Mouse (Mus musculus) limb, embryonic 11.5 days (tissue): ENCODE results near the gene Tmem19. TPM values are rescaled to one million over a fixed set of nuclear protein-coding genes. Genes with fewer than 3 reads are reported as not detected.

Experiments
- ATAC-seq: fragments of 200-750 bp; cut with Nextera tagmentation; 2 replicates; pipeline ENCODE4 v1.8.0; 2017; ENCODE audit warnings: low read depth; ENCODE audit not compliant: insufficient number of reproducible peaks, low FRiP score, low TSS enrichment
- DNase-seq: peaks from one replicate; pipeline ENCODE4 v3.0.0-alpha.2; 2015; ENCODE audit warnings: low spot score
- H3K27ac ChIP-seq: fragments of 300-500 bp; sonication (generic); replicated peaks from 2 replicates; pipeline ENCODE4 v1.5.1; 2014; ENCODE audit warnings: low read depth, mild to moderate bottlenecking, low read length
- H3K27me3 ChIP-seq: fragments of 300-500 bp; sonication (generic); 2 replicates; pipeline ENCODE4 v1.6.1; 2014; ENCODE audit warnings: mild to moderate bottlenecking, low read length, mixed read lengths; ENCODE audit not compliant: control insufficient read depth, insufficient read depth
- H3K36me3 ChIP-seq: fragments of 300-500 bp; sonication (generic); 2 replicates; pipeline ENCODE4 v1.6.1; 2014; ENCODE audit warnings: mild to moderate bottlenecking, low read length, moderate library complexity, mixed read lengths; ENCODE audit not compliant: control insufficient read depth, insufficient read depth
- H3K4me1 ChIP-seq: fragments of 300-500 bp; sonication (generic); 2 replicates; pipeline ENCODE4 v1.6.1; 2014; ENCODE audit warnings: low read length, mixed read lengths; ENCODE audit not compliant: control insufficient read depth, insufficient read depth
- H3K4me2 ChIP-seq: fragments of 300-500 bp; sonication (generic); 2 replicates; pipeline ENCODE4 v1.6.1; 2014; ENCODE audit warnings: low read depth, mild to moderate bottlenecking, moderate library complexity; ENCODE audit not compliant: severe bottlenecking
- H3K4me3 ChIP-seq: fragments of 300-500 bp; sonication (generic); 2 replicates; pipeline ENCODE4 v1.5.1; 2014; ENCODE audit warnings: low read depth, low read length
- H3K9ac ChIP-seq: fragments of 300-500 bp; sonication (generic); 2 replicates; pipeline ENCODE4 v1.6.1; 2014; ENCODE audit warnings: mild to moderate bottlenecking, low read length
- H3K9me3 ChIP-seq: fragments of 300-500 bp; sonication (generic); 2 replicates; pipeline ENCODE4 v1.6.1; 2016; ENCODE audit warnings: low read length; ENCODE audit not compliant: control insufficient read depth
- WGBS: fragments of 180-500 bp; shearing (Covaris S2); extraction: QIAGEN DNeasy Blood & Tissue Kit; methylation state at CpG from one replicate; pipeline ENCODE4 v1.1.7; 2014; 5-methylcytosine and 5-hydroxymethylcytosine counted together
- polyA plus RNA-seq: library from polyadenylated mRNA; unstranded; fragments of >200 nt; fragmentation: Nextera tagmentation; extraction: Ambion mirVana; gene quantifications from 2 replicates; pipeline ENCODE4 v1.2.1, GENCODE M21; 2014

Gene Tmem19
- polyA plus RNA-seq, 1 experiment from 2014 or later = 25.8 TPM

DNA sequence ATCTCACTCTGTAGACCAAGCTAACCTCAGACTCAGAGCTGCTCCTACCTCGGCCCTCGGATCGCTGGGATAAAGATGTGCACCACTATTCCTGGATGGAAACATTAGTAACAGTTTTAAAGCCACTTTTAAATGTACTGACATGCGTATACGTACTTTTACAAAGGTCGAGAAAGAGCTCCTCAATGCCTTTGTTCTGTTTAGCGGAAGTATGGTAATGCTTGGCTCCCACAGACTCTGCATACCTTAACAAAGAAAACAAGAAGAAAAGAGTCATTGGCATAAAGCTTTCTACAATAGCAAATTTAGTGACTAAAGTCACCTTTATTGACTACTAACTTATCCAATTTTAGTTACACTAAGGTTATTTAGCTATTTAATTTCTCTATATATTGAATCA, 67.6 kb downstream of the Tmem19 start:
- Histone ChIP-seq H3K27me3 (no peaks in the 10 kb centered on the region), H3K9ac (no peak overlapping the region), H3K27ac (no peak overlapping the region), H3K9me3 (no peaks in the 10 kb centered on the region), H3K4me3 (no peak overlapping the region), H3K36me3 (peaks cover 5% of the 10 kb centered on the region; the same call in 1 of the 2 replicates), H3K4me2 (no peak overlapping the region), H3K4me1 (no peaks in the 10 kb centered on the region)
- ATAC-seq = no peak
- WGBS = 96% methylated on average over 7 of the region's 7 CpGs
- DNase-seq = no peak

DNA sequence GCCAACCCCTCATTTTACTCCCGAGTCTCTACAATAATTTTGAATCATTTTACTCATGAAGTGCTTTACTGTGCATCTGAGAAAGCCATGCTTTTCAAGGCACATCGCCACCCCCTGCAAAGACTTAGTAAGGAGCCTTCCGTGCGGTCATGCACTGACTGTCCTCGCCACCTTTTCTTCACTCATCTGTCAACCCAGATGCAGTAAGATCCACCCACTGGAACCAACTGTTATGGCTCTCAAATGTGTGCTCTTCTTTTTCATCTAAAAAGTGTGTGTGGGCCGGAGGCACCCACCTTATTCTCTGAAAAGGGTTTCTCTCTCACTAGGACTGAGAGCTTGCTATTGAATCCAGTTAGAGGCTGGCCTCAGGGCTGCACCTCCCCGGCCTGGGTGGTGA, 68.4 kb downstream of the Tmem19 start:
- Histone ChIP-seq H3K36me3 (peaks cover 5% of the 10 kb centered on the region), H3K9me3 (no peaks in the 10 kb centered on the region), H3K27ac (no peak overlapping the region), H3K4me2 (no peak overlapping the region), H3K4me1 (no peaks in the 10 kb centered on the region), H3K4me3 (no peak overlapping the region), H3K9ac (no peak overlapping the region), H3K27me3 (no peaks in the 10 kb centered on the region)
- WGBS = 93% methylated on average over 7 of the region's 7 CpGs
- ATAC-seq = no peak
- no peak for DNase-seq

DNA sequence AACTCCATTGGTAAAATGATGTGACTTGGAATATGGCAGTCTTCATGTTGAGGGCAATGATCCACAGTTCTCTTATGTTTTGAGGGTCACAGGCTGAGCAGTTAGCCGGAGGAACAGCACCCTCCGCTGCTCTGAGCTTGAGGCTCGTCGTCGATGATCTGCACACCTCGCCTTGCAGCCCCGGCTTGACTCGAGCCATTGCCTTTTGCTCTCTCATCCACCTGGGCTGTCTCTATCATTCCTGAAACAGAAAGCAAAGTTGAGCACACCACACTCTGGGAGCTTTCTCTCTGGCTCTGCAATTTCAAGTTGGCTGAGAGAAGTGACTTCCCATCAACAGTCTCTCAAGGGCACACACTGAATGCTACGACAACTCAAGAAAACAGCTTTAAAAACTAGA, 71.6 kb downstream of the Tmem19 start:
- H3K4me1 ChIP-seq = no peaks in the 10 kb centered on the region
- no peaks in the 10 kb centered on the region for H3K27me3 ChIP-seq
- DNase-seq (no peak), ATAC-seq (no peak)
- H3K9me3 ChIP-seq = no peaks in the 10 kb centered on the region
- WGBS = 93% methylated on average over 9 of the region's 9 CpGs
- H3K4me3 ChIP-seq = no peak overlapping the region
- H3K9ac ChIP-seq = no peak overlapping the region
- peaks cover 7% of the 10 kb centered on the region for H3K36me3 ChIP-seq
- no peak overlapping the region for H3K4me2 ChIP-seq
- no peak overlapping the region for H3K27ac ChIP-seq

Other genes with a start within 250 kb of the Tmem19 start
- gene Tph2, start 177.5 kb downstream of the Tmem19 start, polyA plus RNA-seq = 0.05 TPM in 1 of 2 replicates, not detected in the other
- 65.6 and 67.3 TPM in 2 replicates for gene Tbc1d15, start 111.0 kb downstream of the Tmem19 start, polyA plus RNA-seq
- 6.6 and 12.0 TPM in 2 replicates for gene Rab21, start 46.9 kb downstream of the Tmem19 start, polyA plus RNA-seq
- 21.3 and 21.7 TPM in 2 replicates for gene Thap2, start 21.9 kb upstream of the Tmem19 start, polyA plus RNA-seq
- gene Zfc3h1, start 22.5 kb upstream of the Tmem19 start, polyA plus RNA-seq = 28.2 and 28.3 TPM in 2 replicates
- gene A930009A15Rik, start 207.5 kb upstream of the Tmem19 start, polyA plus RNA-seq = not detected in 2 replicates
- 4.3 and 5.5 TPM in 2 replicates for gene Lgr5, start 225.3 kb upstream of the Tmem19 start, polyA plus RNA-seq